Mouse (Mus musculus) cortical plate, adult 2 months (tissue): Measurements from ENCODE around the gene Ndufaf8.

Experiments used
- CTCF ChIP-seq: fragments of 200-500 bp; IDR thresholded peaks from 2 replicates; pipeline ENCODE4 v1.5.1; 2011; ENCODE audit warnings: mild to moderate bottlenecking, control low read depth, low read length; ENCODE audit not compliant: insufficient read depth; ENCODE audit errors: extremely low read depth
- POLR2A ChIP-seq: fragments of 200-500 bp; IDR thresholded peaks from 2 replicates; pipeline ENCODE4 v1.6.1; 2011; ENCODE audit warnings: mild to moderate bottlenecking, low read length, control low read depth; ENCODE audit not compliant: insufficient read depth; ENCODE audit errors: extremely low read depth

GRCm38 (mm10) chr11:120076191-120076590 is 22.5 kb upstream of the Ndufaf8 start:
- no peak for TF ChIP-seq CTCF
- no peak for TF ChIP-seq POLR2A
